Mouse (Mus musculus): ENCODE measurements around the gene Prame. TPM values are rescaled to one million over a fixed set of nuclear protein-coding genes. Genes with fewer than 3 reads are reported as not detected.
"Not testable (repeated sequence)": the region's sequence is repeated elsewhere in the genome, so short reads cannot be mapped to it uniquely, and the experiment has no call there.

The Prame gene
- polyA plus RNA-seq (2015; fragmentation: Nextera tagmentation; extraction: Ambion mirVana) = not detected in 2 replicates

DNA sequence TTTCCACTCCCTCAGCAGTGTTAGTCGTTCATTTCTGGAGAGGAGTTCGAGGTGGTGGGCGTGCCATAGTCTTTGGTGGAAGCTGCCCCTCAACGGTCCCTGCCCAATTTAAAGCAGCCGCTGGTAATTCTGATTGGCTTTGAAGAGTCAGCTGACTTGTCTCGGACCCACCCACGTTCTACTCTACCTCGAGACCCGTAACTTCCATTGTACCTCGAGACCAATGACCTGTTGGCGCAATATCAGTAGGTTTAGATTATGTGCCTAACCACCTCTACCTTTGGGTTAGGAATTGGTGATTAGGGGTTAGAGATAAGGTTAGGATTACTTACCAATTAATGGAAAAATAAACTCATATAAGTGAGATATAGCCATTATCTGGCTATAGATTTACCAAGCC, at the start of gene Prame:
Prame (minus strand) TSS at position 101 of the 400 bp plus-strand sequence.
- Histone ChIP-seq H3K9me3 (no peaks in the 10 kb centered on the region), H3K9ac (no peak within 1 kb of the TSS), H3K4me2 (no peak within 1 kb of the TSS), H3K4me3 (replicated peaks) (no peak within 1 kb of the TSS), H3K4me1 (no peaks in the 10 kb centered on the region), H3K36me3 (no peaks in the 10 kb centered on the region), H3K27ac (no peak within 1 kb of the TSS), H3K27me3 (replicated peaks) (no peaks in the 10 kb centered on the region)
- 86% methylated on average over 11 of the region's 11 CpGs for WGBS
- ATAC-seq (ENCODE audit: insufficient read depth, low FRiP score, low read depth) = no peak

DNA sequence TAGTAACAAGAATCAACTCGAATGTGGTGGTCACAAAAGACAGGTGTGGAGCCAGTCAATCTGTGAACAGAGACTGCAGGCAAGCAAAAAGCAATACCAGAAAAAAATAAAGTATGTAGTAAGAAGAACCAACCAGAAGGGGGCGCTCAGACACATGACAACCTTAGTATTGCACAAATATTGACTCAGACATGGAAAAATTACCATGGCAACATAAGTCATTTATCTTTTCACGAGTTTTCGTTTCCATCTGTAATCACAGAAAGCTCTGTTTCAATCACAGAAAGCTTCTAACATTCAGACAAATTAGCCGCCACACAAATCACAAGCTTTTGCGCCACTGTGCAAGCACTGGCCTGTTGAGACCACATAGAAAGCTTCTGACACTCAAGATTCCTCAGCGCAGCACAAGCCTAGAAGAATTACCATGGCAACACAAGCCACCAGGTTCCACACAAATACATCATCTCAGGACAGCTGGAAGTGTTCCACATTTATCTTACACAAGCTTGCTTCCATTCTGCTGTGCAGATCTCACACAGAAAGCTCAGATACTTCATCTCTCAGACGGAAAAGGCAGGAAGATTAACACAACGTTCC, 24.8 kb upstream of the Prame start:
- 31% methylated on average over 9 of the region's 9 CpGs for WGBS
- Histone ChIP-seq H3K27ac (no peak overlapping the region), H3K9ac (no peak overlapping the region), H3K27me3 (replicated peaks) (no peaks in the 10 kb centered on the region), H3K4me3 (replicated peaks) (no peak overlapping the region), H3K9me3 (no peaks in the 10 kb centered on the region), H3K4me2 (no peak overlapping the region), H3K36me3 (no peaks in the 10 kb centered on the region), H3K4me1 (no peaks in the 10 kb centered on the region)
- ATAC-seq (ENCODE audit: insufficient read depth, low FRiP score, low read depth) = no peak

DNA sequence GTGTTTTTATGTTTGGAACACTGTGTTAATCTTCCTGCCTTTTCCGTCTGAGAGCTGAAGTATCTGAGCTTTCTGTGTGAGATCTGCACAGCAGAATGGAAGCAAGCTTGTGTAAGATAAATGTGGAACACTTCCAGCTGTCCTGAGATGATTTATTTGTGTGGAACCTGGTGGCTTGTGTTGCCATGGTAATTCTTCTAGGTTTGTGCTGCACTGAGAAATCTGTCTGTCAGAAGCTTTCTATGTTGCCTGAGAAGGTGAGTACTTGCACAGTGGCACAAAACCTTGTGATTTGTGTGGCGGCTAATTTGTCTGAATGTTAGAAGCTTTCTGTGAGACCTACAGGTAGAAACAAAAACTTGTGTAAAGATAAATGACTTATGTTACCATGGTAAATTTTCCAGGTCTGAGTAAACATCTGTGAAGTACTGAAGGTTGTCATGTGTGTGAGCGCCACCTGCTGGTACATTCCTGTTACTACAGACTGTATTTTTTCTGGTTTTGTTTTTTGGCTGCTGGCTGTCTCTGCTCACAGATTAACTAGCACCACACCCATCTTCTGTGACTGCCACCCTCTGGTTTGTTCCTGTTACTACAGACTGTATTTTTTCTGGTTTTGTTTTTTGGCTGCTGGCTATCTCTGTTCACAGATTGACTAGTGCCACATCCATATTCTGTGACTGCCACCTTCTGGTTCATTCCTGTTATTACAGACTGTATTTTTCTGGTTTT, 26.0 kb downstream of the Prame start:
- not testable (repeated sequence) for H3K36me3 ChIP-seq; H3K9me3 ChIP-seq; H3K4me1 ChIP-seq; H3K9ac ChIP-seq; ATAC-seq (ENCODE audit: insufficient read depth, low FRiP score, low read depth); H3K4me3 ChIP-seq (replicated peaks); H3K27ac ChIP-seq; H3K27me3 ChIP-seq (replicated peaks); H3K4me2 ChIP-seq
- WGBS = 52% methylated on average over 3 of the region's 3 CpGs

DNA sequence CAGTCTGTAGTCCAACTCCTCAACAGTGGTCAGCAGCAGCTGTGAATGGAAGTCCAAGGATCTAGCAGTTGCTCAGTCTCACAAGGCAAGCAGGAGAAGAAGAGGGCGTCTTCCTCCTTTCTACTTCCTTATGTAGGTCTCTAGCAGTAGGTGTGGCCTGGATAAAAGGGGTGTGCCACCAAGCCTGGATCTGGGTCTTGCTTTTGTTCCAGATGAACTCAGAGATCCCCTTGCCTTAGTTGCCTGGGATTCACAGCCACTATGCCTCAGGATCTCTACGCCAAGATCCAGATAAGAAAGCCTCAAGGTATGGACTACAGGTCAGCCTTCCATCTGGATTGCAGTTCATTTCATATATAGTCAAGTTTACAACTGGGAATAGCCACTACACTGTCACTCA, 28.8 kb downstream of the Prame start, which contains the start of gene Nxf7:
Nxf7 (minus strand) TSS at position 101 of the 400 bp plus-strand sequence.
- H3K9me3 ChIP-seq = no peaks in the 10 kb centered on the region
- no peak for ATAC-seq (ENCODE audit: insufficient read depth, low FRiP score, low read depth)
- 74% methylated on average over 2 of the region's 2 CpGs for WGBS
- H3K27me3 ChIP-seq (replicated peaks) = no peaks in the 10 kb centered on the region
- no peak within 1 kb of the TSS for H3K9ac ChIP-seq
- no peaks in the 10 kb centered on the region for H3K36me3 ChIP-seq
- no peaks in the 10 kb centered on the region for H3K4me1 ChIP-seq
- no peak within 1 kb of the TSS for H3K4me2 ChIP-seq
- no peak within 1 kb of the TSS for H3K4me3 ChIP-seq (replicated peaks)
- no peak within 1 kb of the TSS for H3K27ac ChIP-seq

DNA sequence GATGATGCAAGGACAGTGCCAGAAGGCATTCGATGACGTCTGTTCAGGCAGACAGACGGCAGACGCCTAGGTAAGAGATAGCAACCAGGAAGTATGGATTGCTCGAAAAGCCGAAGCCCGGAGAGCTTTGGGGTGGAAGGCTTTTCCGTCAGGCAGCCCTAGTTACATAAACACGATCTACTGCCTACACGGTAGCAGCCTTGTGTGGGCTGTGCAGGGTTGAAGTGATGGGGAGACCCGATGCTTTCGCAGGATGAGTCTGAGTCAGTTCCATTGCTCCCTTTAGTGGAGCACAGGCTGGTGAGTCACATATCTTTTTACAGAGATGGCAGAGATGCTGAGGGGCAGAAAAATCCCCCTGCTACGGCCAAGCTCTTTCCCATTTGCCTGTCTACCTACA, 29.4 kb downstream of the Prame start:
- Histone ChIP-seq H3K4me2 (no peak overlapping the region), H3K27ac (no peak overlapping the region), H3K9ac (no peak overlapping the region), H3K4me3 (replicated peaks) (no peak overlapping the region), H3K27me3 (replicated peaks) (no peaks in the 10 kb centered on the region), H3K36me3 (no peaks in the 10 kb centered on the region), H3K4me1 (no peaks in the 10 kb centered on the region), H3K9me3 (no peaks in the 10 kb centered on the region)
- WGBS = 72% methylated on average over 13 of the region's 13 CpGs
- ATAC-seq (ENCODE audit: insufficient read depth, low FRiP score, low read depth) = no peak

DNA sequence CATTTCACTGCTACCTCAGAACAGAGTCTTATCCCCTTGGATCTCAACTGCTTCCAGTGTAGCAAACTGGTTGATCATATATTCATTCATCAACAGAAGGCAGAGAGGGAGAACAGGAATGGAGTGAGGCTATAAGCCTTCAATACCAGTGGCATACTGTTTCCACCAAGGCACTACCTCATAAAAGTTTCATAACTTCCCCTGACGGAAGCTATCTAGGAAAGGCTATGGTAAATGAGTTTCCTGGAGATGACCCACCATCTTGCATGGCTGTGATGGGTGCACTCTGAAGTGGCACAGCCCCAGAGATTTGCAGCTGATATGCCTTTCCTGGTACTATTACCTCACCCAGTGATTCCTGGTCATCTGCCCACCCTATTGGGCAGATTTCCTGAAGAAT, 51.1 kb downstream of the Prame start:
- no peak overlapping the region for H3K9ac ChIP-seq
- H3K27me3 ChIP-seq (replicated peaks) = no peaks in the 10 kb centered on the region
- ATAC-seq (ENCODE audit: insufficient read depth, low FRiP score, low read depth) = no peak
- H3K36me3 ChIP-seq = no peaks in the 10 kb centered on the region
- no peak overlapping the region for H3K4me2 ChIP-seq
- 85% methylated on average over 1 of the region's 1 CpGs for WGBS
- H3K4me1 ChIP-seq = no peaks in the 10 kb centered on the region
- H3K27ac ChIP-seq = no peak overlapping the region
- no peak overlapping the region for H3K4me3 ChIP-seq (replicated peaks)
- no peaks in the 10 kb centered on the region for H3K9me3 ChIP-seq

DNA sequence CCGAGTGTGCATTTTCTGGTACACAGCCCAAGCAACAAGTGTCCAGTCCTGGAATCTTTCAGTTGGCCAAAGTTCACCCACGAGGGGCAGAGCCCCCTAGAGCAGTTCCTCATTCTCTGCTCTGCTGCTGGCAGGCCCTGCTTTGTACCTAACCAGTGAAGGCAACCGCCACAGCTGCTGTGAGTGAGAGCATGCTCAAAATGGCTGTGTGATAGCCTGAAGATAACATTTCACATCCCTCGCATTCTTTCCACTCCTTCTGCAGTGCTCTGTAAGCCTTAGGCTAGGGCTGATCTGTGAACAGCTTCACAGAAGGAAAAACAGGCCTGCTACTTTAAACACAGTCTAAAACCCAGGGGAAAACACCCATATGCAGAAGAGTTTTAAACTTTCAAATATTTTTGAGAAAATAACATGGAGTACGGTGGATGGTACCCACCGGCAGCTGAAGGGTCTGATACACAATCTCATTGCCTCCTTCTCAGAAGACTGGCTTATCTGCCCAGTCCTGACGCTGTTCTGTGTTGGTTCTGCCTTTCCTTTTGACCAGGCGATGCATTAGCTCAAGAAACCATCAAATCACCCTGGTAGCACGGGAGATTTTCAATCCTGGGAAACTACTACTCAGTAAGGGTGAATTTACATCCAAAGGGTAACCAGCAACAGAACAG, 52.4 kb downstream of the Prame start:
- H3K4me3 ChIP-seq (replicated peaks); H3K36me3 ChIP-seq; H3K9me3 ChIP-seq; H3K4me1 ChIP-seq; ATAC-seq (ENCODE audit: insufficient read depth, low FRiP score, low read depth); H3K27ac ChIP-seq; H3K4me2 ChIP-seq; H3K9ac ChIP-seq; H3K27me3 ChIP-seq (replicated peaks): not testable (repeated sequence)
- WGBS = 66% methylated on average over 9 of the region's 9 CpGs

DNA sequence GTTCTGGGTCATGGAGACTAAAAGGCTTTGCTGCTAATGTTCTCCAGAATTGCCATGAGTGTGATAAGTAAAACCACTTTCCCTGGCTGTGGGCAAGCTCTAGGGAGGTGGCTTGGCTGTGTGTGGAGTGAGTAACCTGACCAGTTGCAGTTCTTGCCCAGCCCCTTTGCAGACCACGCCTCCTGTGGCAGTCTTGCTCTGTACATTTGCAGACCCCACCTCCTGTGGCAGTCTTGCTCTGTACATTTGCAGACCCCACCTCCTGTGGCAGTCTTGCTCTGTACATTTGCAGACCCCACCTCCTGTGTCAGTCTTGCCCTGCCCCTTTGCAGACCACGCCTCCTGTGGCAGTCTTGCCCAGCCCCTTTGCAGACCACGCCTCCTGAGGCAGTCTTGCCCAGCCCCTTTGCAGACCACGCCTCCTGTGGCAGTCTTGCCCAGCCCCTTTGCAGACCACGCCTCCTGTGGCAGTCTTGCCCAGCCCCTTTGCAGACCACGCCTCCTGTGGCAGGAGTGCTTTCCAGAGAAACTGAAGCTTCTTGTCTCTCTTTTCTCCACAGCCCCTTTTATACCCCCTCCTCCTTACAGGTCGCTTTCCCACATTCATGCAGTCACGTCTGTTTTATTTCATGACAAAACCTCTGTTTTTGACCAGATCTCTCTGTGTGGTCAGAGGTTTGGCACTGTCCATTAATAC, 53.1 kb downstream of the Prame start:
- ATAC-seq (ENCODE audit: insufficient read depth, low FRiP score, low read depth) = peak; percentile 76
- H3K4me3 ChIP-seq (replicated peaks); H3K27ac ChIP-seq; H3K4me1 ChIP-seq; H3K4me2 ChIP-seq; H3K9me3 ChIP-seq; H3K36me3 ChIP-seq; H3K27me3 ChIP-seq (replicated peaks); H3K9ac ChIP-seq: not testable (repeated sequence)
- WGBS = 21% methylated on average over 8 of the region's 8 CpGs

DNA sequence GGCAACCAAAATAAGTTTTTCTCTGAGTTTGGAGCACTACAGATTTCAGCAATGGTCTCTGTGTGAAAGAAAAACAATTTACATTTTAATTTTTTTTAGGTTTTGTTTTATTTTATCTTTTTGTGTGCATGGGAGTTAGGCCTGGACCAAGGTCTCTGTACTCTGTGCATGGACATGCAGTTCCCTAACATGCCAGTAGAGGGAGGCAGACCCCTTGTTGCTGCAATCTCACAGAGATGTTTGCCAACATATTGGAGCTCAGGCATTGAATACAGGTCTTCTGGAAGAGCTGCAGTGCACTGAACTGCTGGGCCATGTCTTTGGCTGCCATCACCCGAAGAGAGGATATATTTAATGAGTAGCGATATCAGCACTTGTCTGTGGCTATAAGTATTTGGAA, 58.0 kb downstream of the Prame start:
- H3K4me1 ChIP-seq; H3K36me3 ChIP-seq; H3K27me3 ChIP-seq (replicated peaks); H3K4me3 ChIP-seq (replicated peaks); ATAC-seq (ENCODE audit: insufficient read depth, low FRiP score, low read depth); H3K9me3 ChIP-seq; H3K27ac ChIP-seq; H3K9ac ChIP-seq; H3K4me2 ChIP-seq: not testable (repeated sequence)
- 25% methylated on average over 2 of the region's 2 CpGs for WGBS

DNA sequence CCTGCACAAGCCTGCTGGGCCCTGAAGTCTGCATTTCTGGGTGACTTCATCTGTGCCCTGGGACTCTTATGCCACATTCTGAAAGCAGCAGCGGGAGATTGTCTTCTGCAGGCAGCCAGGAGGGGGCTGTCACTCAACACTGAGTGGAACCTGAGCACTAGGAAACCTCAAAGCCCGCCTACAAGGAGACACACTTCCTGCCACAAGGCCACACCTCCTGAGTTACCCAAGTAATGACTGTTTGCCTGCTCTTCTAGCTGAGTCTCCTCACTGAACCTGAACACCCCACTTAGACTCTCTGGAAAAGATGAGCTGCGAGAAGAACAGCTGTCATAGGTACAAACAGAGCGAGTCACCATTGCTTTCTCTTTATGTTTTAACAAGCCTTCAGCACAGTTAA, 62.6 kb downstream of the Prame start:
- not testable (repeated sequence) for H3K27me3 ChIP-seq (replicated peaks); H3K9ac ChIP-seq; H3K9me3 ChIP-seq; H3K4me2 ChIP-seq; H3K27ac ChIP-seq; H3K4me1 ChIP-seq; H3K36me3 ChIP-seq; ATAC-seq (ENCODE audit: insufficient read depth, low FRiP score, low read depth); H3K4me3 ChIP-seq (replicated peaks)
- WGBS = 57% methylated on average over 4 of the region's 4 CpGs
